Mouse (Mus musculus) cerebellum, postnatal 25 days (tissue): ENCODE data around the gene Bahd1.
A peak's percentile ranks its signal among the peaks of the same experiment; 100 is the strongest.

Experiments used
- DNase-seq, 2 experiments: peaks; one replicate each; pipeline ENCODE4 v3.0.0; 2021; ENCODE audit warnings: mixed read lengths in 2 of 2

The Bahd1 gene

DNA sequence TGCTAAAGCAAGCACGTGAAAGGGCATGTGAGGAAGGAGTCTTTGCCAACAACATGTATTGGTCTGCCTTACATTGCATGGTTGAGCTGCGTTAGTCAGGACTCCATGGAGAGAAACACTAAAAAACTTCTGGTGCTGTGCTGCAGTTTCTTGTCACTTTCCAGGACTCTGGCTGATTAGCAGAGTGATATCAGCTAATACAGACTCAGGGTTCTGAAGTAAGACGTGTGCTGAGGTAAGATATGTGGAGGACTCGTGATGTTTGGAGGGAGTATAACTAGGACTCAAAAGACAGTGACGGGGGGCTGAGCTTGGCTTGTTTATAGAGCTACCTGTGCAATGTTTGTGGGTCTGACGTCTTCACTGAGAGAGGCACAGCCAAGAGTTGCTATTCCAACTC is 43.1 kb downstream of the Bahd1 start:
- no peak for DNase-seq

DNA sequence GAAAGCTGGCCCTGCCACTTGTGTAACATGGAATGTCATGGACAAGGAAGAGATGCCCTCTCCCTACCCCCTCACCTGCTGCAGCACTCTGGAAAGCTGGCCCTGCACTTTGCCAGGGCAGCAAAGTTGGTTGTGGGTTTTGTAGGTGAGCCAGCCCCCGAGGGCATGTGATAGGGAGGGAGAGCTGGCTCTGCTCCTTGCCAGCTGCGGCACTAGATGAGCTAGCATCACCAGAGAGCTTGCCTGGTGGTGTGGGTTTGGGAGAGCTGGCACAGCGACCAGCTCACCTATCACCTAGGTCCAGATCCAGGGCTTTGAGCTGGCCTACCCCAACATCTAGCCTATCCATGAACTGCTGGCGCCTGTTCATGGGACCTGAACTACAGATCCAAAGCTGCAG is 48.6 kb downstream of the Bahd1 start:
- DNase-seq = no peak

DNA sequence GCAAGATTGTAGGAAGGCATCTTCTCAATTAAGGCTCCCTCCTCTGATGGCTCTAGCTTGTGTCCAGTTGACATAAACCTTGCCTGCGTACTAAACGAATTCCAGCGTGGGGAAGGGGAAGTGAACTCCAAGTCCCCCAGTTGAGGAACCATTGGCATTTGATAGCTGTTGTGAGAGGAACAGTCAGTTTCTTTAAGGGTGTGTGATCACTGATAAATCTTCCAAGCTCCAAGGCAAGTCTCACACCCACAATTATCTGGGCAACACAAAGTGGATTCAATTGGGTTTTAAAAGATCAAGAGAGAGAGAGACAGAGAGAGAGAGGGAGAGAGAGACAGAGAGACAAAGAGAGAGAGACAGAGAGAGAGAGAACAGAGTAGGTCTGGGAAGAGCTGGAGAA is 49.5 kb downstream of the Bahd1 start:
- no peak for DNase-seq

DNA sequence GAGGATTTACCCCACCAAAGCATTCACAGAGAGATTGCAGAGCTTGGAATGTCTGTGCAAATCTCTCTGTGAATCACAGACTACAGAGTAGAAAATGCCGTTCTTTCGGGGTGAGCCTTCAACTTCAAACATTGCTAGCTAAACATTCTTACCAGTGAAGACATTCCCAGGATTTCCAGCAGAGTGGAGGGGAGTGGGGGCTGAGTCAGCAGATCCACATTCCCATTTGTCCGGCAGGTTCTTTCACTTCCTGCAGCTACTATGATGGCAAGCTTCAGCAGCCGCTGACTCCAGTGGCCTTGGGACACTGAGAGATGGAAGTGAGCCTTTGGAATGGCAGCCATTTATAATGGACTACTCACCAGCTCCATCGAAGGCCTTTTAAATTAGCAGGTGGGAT is 56.3 kb downstream of the Bahd1 start:
- no peak for DNase-seq

DNA sequence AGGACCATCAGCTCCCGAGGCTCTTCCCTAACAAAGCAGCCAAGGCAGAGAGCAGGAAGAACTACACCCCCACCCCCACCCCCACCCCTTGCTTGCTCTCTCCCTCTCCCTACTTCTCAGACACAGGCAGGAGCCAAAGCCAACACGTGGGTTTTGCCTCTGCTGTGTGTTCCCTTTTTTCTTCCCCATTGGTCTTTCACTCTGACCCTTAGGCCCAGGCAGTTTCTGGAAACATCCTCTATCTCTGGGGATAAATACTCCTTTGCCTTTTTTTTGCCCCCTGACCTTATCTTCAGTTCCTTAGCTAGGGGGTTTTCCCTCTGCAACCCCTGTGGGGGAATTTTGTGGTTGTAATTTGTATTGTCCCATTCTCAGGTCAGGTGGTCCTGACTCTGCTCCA is 59.5 kb downstream of the Bahd1 start:
- no peak for DNase-seq

DNA sequence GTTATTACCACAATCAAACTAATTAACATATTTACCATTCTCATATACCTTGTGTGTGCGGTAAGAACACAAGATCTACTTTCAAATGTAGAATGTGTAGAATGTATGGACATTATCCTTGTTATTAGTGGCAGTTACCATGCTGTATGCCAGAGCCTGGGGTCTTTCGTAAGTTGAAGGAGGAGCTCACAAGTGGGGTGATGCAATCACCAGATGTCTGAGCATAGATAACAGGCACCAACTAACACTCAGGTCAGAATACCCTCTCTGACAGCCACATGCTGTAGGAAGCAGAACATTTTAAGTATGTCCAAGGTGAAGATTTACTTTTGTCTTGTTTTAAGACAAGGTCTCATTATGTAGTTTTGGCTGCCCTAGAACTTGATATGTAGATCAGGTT is 60.2 kb downstream of the Bahd1 start:
- DNase-seq = no peak

DNA sequence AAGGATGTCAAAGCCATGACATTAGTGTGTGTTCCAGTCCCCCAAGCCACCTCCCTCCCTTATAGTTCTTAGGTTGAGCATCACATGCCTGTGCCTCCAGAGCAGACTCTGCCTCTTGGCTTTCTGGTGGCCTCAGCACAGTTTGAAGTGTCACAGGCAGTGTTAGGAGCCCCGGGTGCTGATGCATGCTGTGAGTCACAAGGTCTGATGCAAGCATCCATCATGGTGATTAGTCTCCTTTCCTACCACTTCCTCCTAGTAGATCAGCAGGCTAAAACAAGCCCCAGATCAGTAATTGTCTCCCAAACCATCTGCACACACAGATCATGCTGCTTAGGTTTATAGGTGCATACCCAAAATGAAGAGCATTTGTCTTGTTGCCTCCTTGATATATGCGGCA is 61.4 kb downstream of the Bahd1 start:
- DNase-seq = no peak

DNA sequence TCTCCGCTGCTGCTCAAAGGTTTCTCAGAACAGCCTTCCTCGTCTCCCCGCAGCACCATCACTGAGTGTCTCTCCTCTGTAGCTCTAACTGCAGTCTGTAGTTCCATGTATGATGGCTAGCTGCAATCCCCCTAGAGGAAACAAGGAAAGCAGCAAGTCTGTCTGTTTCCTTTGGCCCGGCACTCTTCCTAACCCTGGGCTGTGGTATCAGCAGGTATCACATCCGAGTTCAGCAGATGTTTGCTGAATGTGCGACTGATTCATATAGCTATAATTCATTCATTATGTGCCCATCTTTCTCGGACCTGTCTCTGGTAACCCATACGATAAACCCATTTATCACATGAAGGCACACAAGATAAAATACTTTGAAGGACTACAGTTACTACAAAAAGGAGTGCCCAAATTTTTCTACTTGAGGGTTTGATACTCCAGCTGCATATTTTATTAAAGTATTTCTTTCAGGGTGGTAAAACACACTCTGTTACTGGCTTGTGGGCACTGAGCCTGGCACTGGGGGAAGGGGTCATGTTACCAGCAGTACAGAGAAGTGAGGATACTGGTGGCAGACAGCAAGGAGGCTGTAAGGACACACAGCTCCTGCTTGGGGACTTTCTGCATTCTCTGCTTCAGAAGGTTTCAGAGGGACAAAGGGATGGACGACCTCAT is 63.0 kb downstream of the Bahd1 start:
- no peak for DNase-seq

DNA sequence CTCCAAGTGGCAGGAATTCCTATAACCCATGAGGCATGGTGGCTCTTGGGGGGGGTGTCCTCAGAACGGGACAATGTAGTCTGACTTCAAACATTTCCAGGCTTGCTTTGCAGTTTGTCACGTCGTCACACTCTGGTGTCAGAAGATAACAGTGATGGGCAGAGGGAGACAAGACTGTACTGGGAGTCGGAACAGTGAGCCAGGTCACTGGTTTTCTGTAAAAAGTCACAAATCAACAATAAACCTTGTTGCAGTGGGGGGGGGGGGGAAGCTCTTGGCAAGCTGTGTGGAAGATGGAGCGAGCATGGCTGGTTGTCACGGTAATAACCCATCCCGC is 63.5 kb downstream of the Bahd1 start:
- DNase-seq = no peak

DNA sequence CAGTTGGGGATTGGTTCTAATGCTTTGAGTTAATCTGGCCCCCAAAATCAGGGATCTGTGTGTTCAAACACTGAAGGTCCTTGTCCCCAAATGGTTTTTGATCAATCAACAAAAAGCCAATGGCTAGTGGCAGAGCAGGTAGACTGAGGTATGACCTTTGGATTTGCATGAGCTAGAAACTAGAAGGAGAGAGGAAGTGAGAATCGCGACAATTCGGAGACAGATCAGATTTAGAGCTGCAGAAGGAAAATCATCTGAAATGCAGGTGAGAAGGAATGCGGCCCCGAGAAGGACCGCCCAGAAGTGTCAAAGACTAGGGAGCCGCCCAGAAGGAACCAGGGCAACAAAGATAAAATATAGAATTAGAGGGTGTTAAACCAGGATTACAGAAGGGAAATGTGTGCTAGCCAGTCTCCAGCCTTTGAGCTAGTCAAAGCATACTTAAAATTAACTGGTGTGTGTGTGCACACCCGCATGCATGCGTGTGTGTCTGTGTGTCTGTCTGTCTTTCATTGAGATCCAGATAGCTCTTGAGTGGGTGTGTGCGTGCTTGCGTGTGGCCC is 69.5 kb downstream of the Bahd1 start:
- DNase-seq = no peak

DNA sequence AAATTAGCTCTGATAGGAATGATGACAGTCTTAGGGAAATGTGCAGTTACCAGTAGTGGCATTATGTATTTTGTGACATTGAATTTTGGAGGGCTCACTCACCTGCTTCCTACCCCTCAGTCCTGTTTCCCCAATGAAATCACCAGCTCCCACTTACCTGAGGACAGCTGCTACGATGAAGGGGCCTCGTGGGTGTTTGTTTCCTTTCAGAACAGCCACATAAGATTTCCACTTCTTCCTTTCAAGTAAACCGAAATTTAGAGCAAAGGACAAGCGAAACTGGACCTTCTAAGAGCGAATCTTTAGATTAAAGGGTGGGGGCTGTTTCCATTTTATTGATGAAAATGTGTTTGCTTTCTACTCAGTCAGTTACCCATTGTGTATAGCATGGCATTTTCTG is 71.9 kb downstream of the Bahd1 start:
- DNase-seq = no peak

DNA sequence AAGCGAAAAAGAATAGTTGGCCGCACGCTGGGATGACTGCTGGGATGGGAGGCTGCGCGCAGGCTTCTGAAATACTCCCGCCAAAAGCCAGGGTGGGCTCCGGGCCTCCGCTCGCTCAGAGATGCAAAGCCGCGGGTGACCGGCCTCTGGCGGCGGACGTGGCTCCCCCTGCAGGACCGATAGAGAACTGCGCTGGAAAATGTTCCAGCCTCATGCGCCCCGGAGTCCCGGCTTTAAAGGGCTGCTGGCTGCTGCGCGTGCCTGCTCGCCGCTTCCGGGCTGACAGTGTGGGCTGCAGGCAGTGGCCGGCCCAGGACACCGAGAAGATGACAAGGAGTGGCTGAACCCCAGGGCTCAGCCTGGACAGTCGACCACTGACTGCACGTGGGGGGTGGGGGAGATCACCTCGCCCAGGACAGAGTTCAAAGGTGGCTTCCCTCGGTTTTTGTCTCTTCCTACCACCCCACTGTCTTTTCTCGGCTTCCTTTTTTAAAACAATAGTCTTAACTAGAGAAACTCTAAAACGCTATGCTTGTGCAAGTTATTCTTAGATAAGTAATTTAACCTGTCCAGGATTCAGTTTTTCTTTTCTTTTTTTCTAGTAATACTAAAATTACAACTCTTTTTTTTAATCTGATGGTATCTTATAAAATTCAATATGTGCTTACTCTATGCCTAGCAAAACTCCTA is 72.7 kb downstream of the Bahd1 start:
- peak; percentile 92 to 93 for DNase-seq
